Mouse (Mus musculus) CD4-positive helper T cell, adult 2 months (primary cell): ENCODE measurements around the gene Nap1l1.
"Not testable (repeated sequence)": the region's sequence is repeated elsewhere in the genome, so short reads cannot be mapped to it uniquely, and the experiment has no call there.

Experiments used
- DNase-seq: peaks from one replicate; pipeline ENCODE4 v3.0.0-alpha.2; 2012; ENCODE audit warnings: low read depth, missing footprints, low spot score

The Nap1l1 gene

GRCm38 (mm10) chr10:111479599-111479998 lies 6.6 kb downstream of the Nap1l1 start:
- no peak for DNase-seq

GRCm38 (mm10) chr10:111482654-111483053 lies 9.6 kb downstream of the Nap1l1 start:
- no peak for DNase-seq

- no peak for DNase-seq
These were observed 11.1 kb downstream of the Nap1l1 start for GRCm38 (mm10) chr10:111484079-111484478.

- no peak for DNase-seq
These were observed 15.8 kb downstream of the Nap1l1 start for GRCm38 (mm10) chr10:111488793-111489192.

- DNase-seq, result not testable (repeated sequence)
These were observed 17.1 kb downstream of the Nap1l1 start for GRCm38 (mm10) chr10:111490079-111490478.

GRCm38 (mm10) chr10:111495888-111496287 lies 22.9 kb downstream of the Nap1l1 start:
- no peak for DNase-seq

- DNase-seq, result no peak
These were observed 26.9 kb downstream of the Nap1l1 start for GRCm38 (mm10) chr10:111499892-111500291.

GRCm38 (mm10) chr10:111503071-111503470 lies 30.0 kb downstream of the Nap1l1 start:
- peak; percentile 85 for DNase-seq

GRCm38 (mm10) chr10:111503716-111504115 lies 30.7 kb downstream of the Nap1l1 start:
- no peak for DNase-seq

GRCm38 (mm10) chr10:111504606-111505005 lies 31.6 kb downstream of the Nap1l1 start:
- no peak for DNase-seq

- DNase-seq, result no peak
These were observed 32.4 kb downstream of the Nap1l1 start for GRCm38 (mm10) chr10:111505406-111505805.

GRCm38 (mm10) chr10:111506101-111506925 lies 33.3 kb downstream of the Nap1l1 start, which contains the start of gene Phlda1:
Phlda1 (plus strand) TSS chr10:111506286.
- DNase-seq, result peak; percentile 94

- DNase-seq, result no peak
These were observed 34.0 kb downstream of the Nap1l1 start for GRCm38 (mm10) chr10:111506926-111507459.

- DNase-seq, result peak; percentile 68
These were observed 34.6 kb downstream of the Nap1l1 start for GRCm38 (mm10) chr10:111507460-111508211.

- no peak for DNase-seq
These were observed 35.5 kb downstream of the Nap1l1 start for GRCm38 (mm10) chr10:111508324-111509080.

- no peak for DNase-seq
These were observed 36.2 kb downstream of the Nap1l1 start for GRCm38 (mm10) chr10:111509103-111509784.

- DNase-seq, result no peak
These were observed 37.0 kb downstream of the Nap1l1 start for GRCm38 (mm10) chr10:111509981-111510380.

GRCm38 (mm10) chr10:111510798-111511197 lies 37.8 kb downstream of the Nap1l1 start:
- DNase-seq, result no peak

GRCm38 (mm10) chr10:111512036-111512568 lies 39.1 kb downstream of the Nap1l1 start:
- DNase-seq, result no peak

GRCm38 (mm10) chr10:111514282-111514885 lies 41.4 kb downstream of the Nap1l1 start:
- DNase-seq, result no peak
